Mouse (Mus musculus): ENCODE measurements at regions not wholly inside any gene's neighbourhood (a gene's known extent, or its start where the extent isn't known, plus 50 kb on each side); places are given as distances from the start of the nearest gene placed in this dataset.

GRCm38 (mm10) chr2:159832488-159833113 is 501.4 kb downstream of the Gm826 start:
- Histone ChIP-seq H3K4me2 (ENCODE audit: insufficient read depth, low read depth, poor library complexity, severe bottlenecking) (no peak overlapping the region), H3K27me3 (replicated peaks) (peaks cover 13% of the 10 kb centered on the region), H3K4me1 (ENCODE audit: control insufficient read depth in 1 of 2, insufficient read depth in 2 of 2) (no peaks in the 10 kb centered on the region), H3K9ac (ENCODE audit: insufficient read depth, low read depth) (no peak overlapping the region), H3K4me3 (replicated peaks in 1 of 3; ENCODE audit: low read depth in 2 of 3, low read length in 2 of 3, poor library complexity in 1 of 3) (no peak overlapping the region), H3K36me3 (replicated peaks in 1 of 2; ENCODE audit: control insufficient read depth in 1 of 2, insufficient read depth in 1 of 2, low read length in 1 of 2) (no peaks in the 10 kb centered on the region), H3K27ac (ENCODE audit: insufficient read depth, low read depth) (no peak overlapping the region), H3K79me2 (replicated peaks; ENCODE audit: control insufficient read depth, extremely low read depth, insufficient read depth, poor library complexity, severe bottlenecking) (no peaks in the 10 kb centered on the region), H3K9me3 (replicated peaks; ENCODE audit: low read length) (no peaks in the 10 kb centered on the region)
- no peak for TF ChIP-seq CTCF (conservative IDR thresholded peaks at IDR 0.05 in 1 of 2, IDR thresholded peaks at IDR 0.05 in 1 of 2; ENCODE audit: low read depth in 2 of 2, low read length in 2 of 2)
- TF ChIP-seq USF2 (conservative IDR thresholded peaks at IDR 0.05; ENCODE audit: low read depth, low read length): no peak
- no peak for TF ChIP-seq MAFK (IDR thresholded peaks at IDR 0.05; ENCODE audit: insufficient replicate concordance, low read length)
- TF ChIP-seq SIN3A (IDR thresholded peaks at IDR 0.05; ENCODE audit: low read length): no peak
- TF ChIP-seq IRF4 (IDR thresholded peaks at IDR 0.05; ENCODE audit: low read depth, low read length): no peak
- no peak for TF ChIP-seq USF1 (IDR thresholded peaks at IDR 0.05; ENCODE audit: low read depth, low read length)
- no peak for TF ChIP-seq EP300 (IDR thresholded peaks at IDR 0.05; ENCODE audit: low read length)
- no peak for TF ChIP-seq NRF1 (IDR thresholded peaks at IDR 0.05; ENCODE audit: low read depth, low read length)
- no peak for TF ChIP-seq ZNF384 (IDR thresholded peaks at IDR 0.05; ENCODE audit: low read depth, low read length)
- no peak for TF ChIP-seq ELF1 (IDR thresholded peaks at IDR 0.05; ENCODE audit: low read depth, low read length)
- no peak for TF ChIP-seq TCF12 (IDR thresholded peaks at IDR 0.05; ENCODE audit: low read depth, low read length)
- TF ChIP-seq ZKSCAN1 (IDR thresholded peaks at IDR 0.05; ENCODE audit: borderline replicate concordance, low read depth, low read length): no peak
- no peak for TF ChIP-seq MEF2A (IDR thresholded peaks at IDR 0.05; ENCODE audit: borderline replicate concordance, low read depth, low read length)
- TF ChIP-seq ZC3H11A (IDR thresholded peaks at IDR 0.05; ENCODE audit: low read depth, low read length): no peak
- TF ChIP-seq UBTF (IDR thresholded peaks at IDR 0.05; ENCODE audit: low read depth, low read length): no peak
- TF ChIP-seq BHLHE40 (IDR thresholded peaks at IDR 0.05; ENCODE audit: low read depth, low read length): no peak
- no peak for TF ChIP-seq TBP (conservative IDR thresholded peaks at IDR 0.05; ENCODE audit: low read depth, low read length)
- TF ChIP-seq RCOR1 (conservative IDR thresholded peaks at IDR 0.05; ENCODE audit: low read depth, low read length): no peak
- TF ChIP-seq POLR2AphosphoS2 (IDR thresholded peaks at IDR 0.05; ENCODE audit: low read depth, low read length): no peak
- no peak for TF ChIP-seq HCFC1 (IDR thresholded peaks at IDR 0.05; ENCODE audit: low read depth, low read length)
- in situ Hi-C loops (cut with MboI; ENCODE audit: low pct_ligation_motif_present, low pct_unique_long_range_greater_than_20kb, low sequenced_read_pairs): no loop called here
- no peak for DNase-seq (ENCODE audit: extremely low read depth)
- dilution Hi-C loops (cut with MboI; ENCODE audit: extremely low pct_ligation_motif_present, extremely low pct_unique_long_range_greater_than_20kb, low sequenced_read_pairs): no loop called here

- in situ Hi-C loops (cut with MboI; ENCODE audit: low pct_ligation_motif_present, low pct_unique_long_range_greater_than_20kb, low sequenced_read_pairs) (no loop called here), dilution Hi-C loops (cut with MboI; ENCODE audit: extremely low pct_ligation_motif_present, extremely low pct_unique_long_range_greater_than_20kb, low sequenced_read_pairs) (no loop called here)
- Histone ChIP-seq H3K4me3 (replicated peaks in 1 of 3; ENCODE audit: low read depth in 2 of 3, low read length in 2 of 3, poor library complexity in 1 of 3) (no peak overlapping the region), H3K9ac (ENCODE audit: insufficient read depth, low read depth) (no peak overlapping the region), H3K9me3 (replicated peaks; ENCODE audit: low read length) (no peaks in the 10 kb centered on the region), H3K79me2 (replicated peaks; ENCODE audit: control insufficient read depth, extremely low read depth, insufficient read depth, poor library complexity, severe bottlenecking) (no peaks in the 10 kb centered on the region), H3K27me3 (replicated peaks) (peaks cover 5% of the 10 kb centered on the region), H3K36me3 (replicated peaks in 1 of 2; ENCODE audit: control insufficient read depth in 1 of 2, insufficient read depth in 1 of 2, low read length in 1 of 2) (no peaks in the 10 kb centered on the region), H3K27ac (ENCODE audit: insufficient read depth, low read depth) (no peak overlapping the region), H3K4me2 (ENCODE audit: insufficient read depth, low read depth, poor library complexity, severe bottlenecking) (no peak overlapping the region), H3K4me1 (ENCODE audit: control insufficient read depth in 1 of 2, insufficient read depth in 2 of 2) (no peaks in the 10 kb centered on the region)
- no peak for DNase-seq (ENCODE audit: extremely low read depth)
- TF ChIP-seq ELF1 (IDR thresholded peaks at IDR 0.05; ENCODE audit: low read depth, low read length): no peak
- TF ChIP-seq EP300 (IDR thresholded peaks at IDR 0.05; ENCODE audit: low read length): no peak
- no peak for TF ChIP-seq CTCF (conservative IDR thresholded peaks at IDR 0.05 in 1 of 2, IDR thresholded peaks at IDR 0.05 in 1 of 2; ENCODE audit: low read depth in 2 of 2, low read length in 2 of 2)
- no peak for TF ChIP-seq HCFC1 (IDR thresholded peaks at IDR 0.05; ENCODE audit: low read depth, low read length)
- TF ChIP-seq PAX5 (IDR thresholded peaks at IDR 0.05; ENCODE audit: low read length): no peak
- TF ChIP-seq MXI1 (IDR thresholded peaks at IDR 0.05; ENCODE audit: low read depth, low read length): no peak
- no peak for TF ChIP-seq BHLHE40 (IDR thresholded peaks at IDR 0.05; ENCODE audit: low read depth, low read length)
- TF ChIP-seq NRF1 (IDR thresholded peaks at IDR 0.05; ENCODE audit: low read depth, low read length): no peak
- no peak for TF ChIP-seq CHD2 (IDR thresholded peaks at IDR 0.05; ENCODE audit: low read length)
- TF ChIP-seq JUND (conservative IDR thresholded peaks at IDR 0.05; ENCODE audit: low read depth, low read length): no peak
- no peak for TF ChIP-seq JUN (IDR thresholded peaks at IDR 0.05; ENCODE audit: insufficient read depth, low read depth, low read length)
- no peak for TF ChIP-seq TBP (conservative IDR thresholded peaks at IDR 0.05; ENCODE audit: low read depth, low read length)
- TF ChIP-seq SIN3A (IDR thresholded peaks at IDR 0.05; ENCODE audit: low read length): no peak
- TF ChIP-seq UBTF (IDR thresholded peaks at IDR 0.05; ENCODE audit: low read depth, low read length): no peak
- no peak for TF ChIP-seq TCF12 (IDR thresholded peaks at IDR 0.05; ENCODE audit: low read depth, low read length)
- no peak for TF ChIP-seq KAT2A (IDR thresholded peaks at IDR 0.05; ENCODE audit: insufficient replicate concordance, low read length)
Observed at GRCm38 (mm10) chr2:159826417-159826816, 507.5 kb downstream of the Gm826 start.
